Mouse (Mus musculus) CD4-positive, CD25-positive, alpha-beta regulatory T cell, adult 2 months (primary cell): ENCODE results near the gene Nolc1.
A peak's percentile ranks its signal among the peaks of the same experiment; 100 is the strongest.

Experiments used
- DNase-seq: peaks from one replicate; pipeline ENCODE4 v3.0.0-alpha.2; 2012; ENCODE audit warnings: low read depth, low spot score

The Nolc1 gene

DNA sequence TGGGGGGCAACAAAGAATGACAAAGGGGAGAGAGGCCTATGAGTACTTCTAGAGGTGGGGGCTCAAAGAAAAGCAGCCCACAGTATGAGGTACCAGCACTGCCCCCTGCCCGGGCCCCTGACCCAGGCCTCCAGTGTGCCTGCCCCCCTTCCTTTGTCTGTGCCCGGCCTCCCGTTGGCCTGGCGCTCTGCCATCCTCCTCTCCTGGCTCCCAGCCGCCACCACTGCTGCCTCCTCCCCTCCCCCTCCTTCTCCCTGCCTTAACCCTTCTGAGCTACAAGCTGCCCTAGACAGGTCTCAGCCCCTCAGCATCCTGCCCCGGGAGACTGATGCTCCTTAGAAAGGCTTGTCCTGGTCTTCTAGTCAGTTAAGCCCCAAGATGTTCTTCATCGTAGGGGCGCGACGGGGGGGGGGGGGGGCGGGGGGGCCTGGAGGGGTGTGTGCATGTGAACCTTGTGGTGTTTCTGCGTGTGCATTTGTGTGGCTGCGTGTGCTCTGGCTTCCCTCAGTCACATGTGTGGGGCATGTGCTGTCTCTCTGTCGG is 33.7 kb upstream of the Nolc1 start:
- DNase-seq = peak; percentile 59

DNA sequence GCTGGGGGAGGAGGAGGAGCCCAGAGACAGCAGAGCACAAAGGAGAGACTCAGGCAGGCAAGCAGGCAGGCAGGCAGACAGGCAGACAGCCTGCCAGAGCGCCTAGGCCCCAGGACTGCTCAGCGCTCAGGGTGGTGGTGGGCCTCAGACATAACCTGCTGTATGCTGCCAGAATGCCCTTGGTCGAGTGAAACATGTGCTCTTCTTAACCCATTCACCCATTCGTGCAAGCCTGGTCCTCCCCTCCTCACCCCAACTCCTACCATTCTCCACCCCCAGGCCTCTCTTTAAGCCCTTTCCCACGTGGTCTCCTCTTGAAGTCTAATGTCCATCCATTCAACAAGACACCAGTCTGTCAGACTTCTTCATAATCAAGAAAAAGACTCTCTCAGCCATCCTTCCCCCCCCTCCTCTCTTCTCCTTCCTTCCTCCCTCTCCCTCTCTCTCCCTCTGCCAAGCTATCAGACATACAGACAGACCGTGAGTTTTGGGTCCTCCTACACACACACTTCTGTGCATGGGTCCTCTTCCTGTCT is 33.1 kb upstream of the Nolc1 start:
- DNase-seq = peak; percentile 74

DNA sequence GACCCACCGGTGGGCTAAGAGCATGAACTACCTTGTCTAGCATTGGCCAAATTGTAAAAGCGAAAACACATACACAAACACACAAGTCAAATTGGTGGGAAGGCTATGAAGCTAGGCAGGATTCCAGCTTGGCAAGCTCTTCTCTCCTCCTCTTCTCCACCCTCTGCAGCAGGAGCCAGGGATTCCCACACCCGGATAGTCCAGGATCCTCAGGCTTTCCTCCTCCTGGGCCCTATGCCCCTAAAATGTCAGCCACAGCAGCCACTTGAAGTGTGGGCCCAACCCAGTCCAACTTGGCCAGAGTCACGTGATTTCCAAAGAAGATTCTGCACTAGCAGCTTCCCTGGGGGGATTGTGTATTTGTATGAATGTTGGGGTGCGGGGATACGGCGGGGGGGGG is 32.3 kb upstream of the Nolc1 start:
- no peak for DNase-seq

DNA sequence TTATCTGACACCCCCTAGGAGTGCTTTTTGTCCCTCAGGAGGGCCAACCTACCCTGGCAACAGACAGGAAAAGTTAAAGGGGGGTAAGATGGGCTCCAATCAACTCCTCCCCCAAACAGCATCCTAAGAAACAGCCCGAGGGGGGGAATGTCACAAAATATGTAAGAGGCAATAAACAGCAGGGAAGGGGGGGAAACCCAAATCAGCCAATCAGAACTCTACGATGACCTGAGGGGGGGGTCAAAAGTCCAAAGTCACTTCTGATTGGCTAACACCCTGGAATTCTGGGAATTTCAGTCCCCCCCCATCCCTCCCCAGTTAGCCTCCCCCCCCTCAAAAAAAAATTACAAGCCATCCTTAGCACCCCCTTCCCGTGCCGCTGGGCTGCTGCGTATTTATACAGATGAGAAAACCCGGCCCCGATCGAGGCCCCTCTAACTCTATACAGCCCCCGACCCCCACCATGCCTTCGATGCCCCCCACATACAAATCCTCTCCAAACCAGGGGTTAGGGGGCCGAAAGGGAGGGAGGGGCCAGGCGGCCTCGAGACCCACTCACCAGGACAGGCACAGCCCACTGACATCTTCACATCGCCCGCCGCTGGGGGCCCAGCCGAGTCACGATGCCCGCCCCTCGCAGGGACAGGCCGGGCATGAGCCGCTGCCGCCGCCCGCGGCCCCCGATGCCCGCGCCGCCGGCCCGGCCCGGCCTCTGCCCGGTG is 31.2 kb upstream of the Nolc1 start, which contains the start of gene Pprc1:
Pprc1 (plus strand) TSS at position 616 of the 722 bp plus-strand sequence.
- DNase-seq = peak; percentile 41

DNA sequence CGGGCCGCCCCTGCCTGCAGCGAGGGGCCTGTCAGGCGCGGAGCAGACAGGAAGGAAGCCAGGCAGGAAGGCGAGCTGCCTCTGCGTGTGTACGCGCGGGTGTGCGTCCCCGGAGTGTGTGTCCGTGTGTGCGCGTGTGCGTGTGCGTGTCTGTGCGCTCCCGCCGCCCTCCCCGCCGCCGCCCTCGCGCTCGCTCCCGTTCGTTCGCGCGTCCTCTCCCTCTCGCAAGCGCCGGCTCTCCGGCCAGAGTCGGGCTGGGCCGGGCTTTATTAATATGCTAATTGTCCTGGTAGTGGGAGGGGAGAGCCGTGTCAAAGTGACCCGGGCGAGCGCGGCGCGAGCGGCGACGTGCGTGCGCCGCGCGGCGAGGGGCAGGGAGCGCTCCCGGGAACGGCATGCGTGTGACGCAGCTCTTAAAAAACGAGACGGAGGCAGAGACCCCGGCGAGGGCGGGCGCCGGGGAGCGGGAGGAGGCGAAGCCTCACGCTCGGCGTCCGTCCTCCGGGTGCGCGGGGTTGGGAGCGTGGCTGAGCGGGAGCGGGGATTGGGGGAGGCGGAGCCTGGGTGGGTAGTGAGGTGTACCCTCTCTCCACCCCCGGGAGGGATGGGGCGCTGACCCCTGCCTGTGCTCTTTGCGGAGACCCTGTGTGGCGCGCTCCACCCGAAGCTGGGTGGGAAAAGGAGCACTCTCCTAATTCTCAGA is 30.5 kb upstream of the Nolc1 start, which contains the start of gene Ldb1:
Ldb1 (minus strand) TSS at position 222 of the 703 bp plus-strand sequence.
- peak; percentile 88 for DNase-seq

DNA sequence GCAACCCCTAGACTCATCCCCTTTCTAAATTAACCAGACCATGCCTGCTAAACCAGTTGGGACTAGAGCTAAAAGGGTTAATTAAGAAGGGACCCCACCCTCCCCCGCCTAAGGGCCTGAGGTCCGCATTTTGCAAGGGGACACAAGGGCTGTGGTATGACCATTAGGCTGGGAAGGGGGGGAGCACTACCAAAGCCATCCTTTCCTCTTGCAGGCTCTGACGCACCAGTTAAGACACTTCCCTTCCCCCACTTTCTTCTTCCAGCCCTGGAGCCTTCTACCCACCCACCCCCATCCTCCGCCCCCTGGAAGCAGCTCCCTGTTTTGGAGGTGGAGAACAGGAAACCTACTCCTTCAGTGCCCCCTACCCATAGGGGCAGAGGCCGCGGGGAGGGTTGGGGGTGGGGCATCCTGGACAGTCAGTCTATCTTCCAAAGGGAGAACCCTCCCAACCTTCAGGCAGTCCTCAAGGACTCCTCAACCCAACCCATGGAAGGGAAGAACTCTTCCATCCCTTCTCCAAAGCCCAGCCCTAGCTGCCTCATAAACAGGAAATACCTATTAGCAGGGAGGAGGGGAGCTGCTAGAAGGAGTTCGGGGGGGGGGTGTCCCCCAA is 29.9 kb upstream of the Nolc1 start:
- DNase-seq = peak; percentile 51

DNA sequence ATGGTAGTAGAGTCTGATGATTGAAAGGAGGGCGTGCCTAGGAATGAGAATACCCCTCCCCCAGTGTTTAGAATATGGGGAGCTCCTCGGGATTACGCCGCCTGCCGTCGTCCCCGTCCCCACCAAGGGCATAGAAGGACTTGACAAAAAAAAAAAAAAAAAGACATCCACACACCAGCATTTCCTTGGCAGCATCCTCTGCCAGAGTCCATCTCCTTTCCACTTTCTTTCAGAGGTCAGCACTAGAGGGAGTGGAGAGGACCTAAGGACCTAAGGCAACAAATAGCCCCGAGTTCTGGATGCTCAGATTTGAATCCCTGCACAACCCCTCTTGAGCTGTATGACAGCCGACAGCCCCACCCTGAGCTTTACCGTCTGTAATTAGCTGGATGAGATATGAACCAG is 29.0 kb upstream of the Nolc1 start:
- no peak for DNase-seq

DNA sequence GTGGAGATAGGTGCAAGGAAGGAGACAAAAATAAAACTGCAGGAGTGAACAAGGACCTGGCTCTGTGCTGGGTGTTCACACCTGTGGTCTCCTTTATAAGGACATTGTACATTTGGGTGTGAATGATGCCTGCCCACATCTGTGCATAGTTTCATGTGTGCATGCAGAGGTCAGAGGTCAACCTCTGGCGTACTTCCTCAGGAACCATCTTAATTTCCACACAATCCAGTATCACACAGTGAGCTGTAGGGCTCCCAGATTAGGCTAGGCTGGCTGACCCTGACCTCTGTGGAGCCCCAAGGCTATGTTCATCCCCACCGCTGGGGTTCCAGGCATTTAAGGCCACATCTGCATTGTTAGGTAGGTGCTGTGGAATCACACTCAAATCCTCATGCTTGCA is 28.2 kb upstream of the Nolc1 start:
- DNase-seq = no peak

DNA sequence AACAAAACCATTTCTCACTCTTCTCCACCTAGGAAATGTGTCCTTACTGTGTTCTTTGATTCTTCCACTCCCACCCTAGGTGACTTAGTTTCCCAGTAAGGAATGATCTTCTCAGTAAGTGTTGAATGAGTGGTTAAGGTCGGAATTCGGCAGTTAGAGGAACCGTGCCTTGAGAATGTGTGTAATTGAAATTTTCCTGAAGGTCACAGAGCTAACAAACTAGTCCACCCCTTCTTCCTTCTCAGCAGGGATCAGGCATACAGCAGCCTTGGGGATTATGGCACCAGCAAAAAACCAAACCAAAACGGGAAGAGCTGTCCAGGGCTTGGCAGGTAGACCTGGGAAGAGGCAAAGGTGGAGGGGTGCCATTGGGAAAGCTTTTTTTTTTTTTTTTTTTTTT is 26.5 kb upstream of the Nolc1 start:
- no peak for DNase-seq

DNA sequence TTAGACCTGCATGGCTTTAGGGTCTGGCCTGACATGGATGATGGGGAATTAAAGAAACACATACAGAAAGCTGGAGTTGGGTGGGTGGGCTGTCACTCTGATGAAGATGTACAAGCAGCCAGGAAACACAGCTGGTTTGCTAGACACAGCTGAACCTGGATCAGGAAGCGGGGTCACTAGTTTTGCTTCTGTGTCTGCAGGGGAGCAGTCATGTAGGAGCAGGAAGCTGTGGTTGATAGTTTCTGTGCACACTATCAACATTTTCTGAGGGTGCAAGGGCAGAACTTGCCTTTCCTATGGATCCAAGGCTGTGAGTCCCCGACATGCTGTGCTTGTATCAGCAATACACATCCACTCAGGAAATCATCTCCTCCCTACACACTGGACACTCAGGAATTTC is 25.2 kb upstream of the Nolc1 start:
- DNase-seq = peak; percentile 47

DNA sequence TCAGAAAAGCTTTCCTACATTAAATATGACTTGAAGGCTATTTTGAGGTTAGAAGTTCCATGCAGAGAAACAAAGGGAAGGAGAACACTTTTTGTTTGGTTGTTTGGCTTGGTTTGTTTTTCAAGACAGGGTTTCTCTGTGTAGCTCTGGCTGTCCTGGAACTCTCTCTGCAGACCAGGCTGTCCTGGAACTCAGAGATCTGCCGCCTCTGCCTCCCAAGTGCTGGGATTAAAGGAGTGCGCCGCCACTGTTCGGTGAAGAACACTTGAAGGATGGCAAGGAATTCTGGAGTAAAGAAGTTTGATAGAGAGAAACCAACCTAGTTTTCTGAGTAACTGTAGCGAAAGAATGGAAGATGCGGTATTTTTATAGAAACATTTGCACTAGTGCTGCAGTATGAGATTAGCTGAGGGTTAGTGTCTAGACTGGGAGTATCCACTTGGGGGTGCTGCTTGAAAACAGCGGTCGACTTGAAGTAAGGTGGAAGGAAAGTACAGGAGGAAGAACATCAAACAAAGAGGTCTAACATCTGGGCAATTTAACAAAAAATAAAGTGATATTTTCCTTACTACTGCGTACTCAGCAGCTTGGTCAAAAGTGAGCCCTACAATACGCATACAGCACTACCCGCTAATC is 19.8 kb upstream of the Nolc1 start:
- no peak for DNase-seq

DNA sequence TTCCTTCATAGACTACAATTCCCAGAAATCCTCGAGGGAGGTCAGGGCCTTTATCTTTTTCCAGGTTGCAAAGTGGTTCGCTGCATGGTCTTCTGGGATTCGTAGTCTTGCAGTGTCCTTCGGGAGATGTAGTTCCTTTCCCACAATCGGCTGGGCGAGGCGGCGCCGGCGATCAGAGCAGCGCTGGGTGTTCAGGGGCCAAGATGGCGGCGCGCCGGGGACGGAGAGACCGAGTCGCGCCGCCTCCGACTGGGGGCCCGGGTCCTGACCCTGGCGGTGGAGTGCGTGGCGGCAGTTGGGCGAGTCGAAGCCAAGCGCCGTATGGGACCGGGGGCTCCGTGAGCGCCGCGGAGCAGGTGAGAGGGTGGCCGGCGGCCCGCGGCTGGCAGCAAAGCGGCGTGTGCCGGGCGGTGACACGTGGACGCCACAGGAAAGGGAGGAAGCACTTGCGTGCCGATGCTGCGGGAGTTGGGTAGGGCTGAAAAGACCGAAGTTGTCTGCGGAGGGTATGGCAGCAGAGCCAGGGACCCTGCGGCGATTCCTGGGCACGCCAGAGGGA is 19.2 kb upstream of the Nolc1 start:
- peak; percentile 95 for DNase-seq

DNA sequence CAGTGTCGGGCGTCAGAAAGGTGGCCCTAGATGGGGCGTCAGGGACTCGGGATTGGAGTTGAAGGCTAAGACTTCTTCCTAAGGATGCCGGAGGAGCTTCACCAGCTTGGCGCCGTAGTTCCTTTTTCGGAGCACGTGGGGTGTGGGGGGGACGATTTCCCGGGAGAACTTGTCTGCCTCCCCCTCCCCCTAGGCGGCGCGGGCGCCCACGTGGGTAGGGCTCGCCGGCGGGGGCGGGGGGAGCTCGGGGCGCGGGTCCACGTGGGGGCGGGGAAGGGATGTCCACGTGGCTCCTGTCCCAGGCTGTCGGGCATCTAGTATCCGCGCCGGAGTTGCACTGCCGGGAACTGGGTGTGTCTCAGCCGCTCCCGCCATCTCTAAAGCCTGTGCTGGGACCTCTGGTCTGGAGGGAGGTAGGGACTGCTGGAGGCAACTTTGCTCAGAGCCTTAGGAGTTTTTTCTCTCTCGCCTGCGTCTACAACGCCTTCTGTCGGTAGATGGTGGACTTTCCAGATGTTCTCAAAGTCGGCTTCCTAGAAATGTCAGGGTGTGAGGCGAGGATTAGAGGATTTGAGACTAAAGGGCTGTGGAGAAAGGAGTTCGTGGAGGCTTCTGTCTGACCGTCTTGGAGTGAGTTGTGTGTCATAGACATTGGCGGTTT is 18.6 kb upstream of the Nolc1 start:
- DNase-seq = peak; percentile 72

DNA sequence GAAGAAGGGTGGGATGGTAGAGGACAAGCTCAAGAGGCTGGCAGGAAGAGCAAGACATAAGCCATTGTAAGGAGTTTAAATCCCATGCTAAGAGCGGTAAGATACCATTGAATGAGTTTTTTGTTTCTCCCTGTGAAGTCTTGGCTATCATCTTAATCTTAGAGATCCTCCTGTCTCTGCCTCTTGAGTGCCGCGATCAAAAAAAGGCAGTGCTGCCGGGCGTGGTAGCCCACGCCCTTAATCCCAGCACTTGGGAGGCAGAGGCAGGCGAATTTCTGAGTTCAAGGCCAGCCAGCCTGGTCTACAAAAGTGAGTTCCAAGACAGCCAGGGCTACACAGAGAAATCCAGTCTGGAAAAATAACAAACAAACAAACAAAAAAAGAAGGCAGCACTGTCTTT is 17.2 kb upstream of the Nolc1 start:
- no peak for DNase-seq

DNA sequence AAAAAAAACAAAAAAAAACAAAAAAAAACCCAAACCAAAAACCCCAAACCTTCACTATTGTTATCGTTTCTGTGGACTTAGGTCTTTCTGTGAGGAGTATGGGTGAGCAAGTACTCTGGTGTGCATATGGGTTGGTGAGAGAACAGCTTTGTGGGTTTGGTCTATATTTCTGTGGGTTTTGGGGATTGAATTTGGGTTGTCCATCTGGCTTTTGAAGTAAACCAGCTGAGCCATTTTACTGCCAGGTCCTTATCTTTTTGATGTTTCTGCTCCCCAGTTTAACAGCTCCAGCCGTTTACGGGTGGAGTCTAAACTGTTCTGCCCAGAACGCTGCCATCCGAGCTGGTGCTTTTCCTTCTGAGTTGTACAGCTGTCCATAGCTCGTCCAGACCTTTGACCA is 14.8 kb upstream of the Nolc1 start:
- no peak for DNase-seq

DNA sequence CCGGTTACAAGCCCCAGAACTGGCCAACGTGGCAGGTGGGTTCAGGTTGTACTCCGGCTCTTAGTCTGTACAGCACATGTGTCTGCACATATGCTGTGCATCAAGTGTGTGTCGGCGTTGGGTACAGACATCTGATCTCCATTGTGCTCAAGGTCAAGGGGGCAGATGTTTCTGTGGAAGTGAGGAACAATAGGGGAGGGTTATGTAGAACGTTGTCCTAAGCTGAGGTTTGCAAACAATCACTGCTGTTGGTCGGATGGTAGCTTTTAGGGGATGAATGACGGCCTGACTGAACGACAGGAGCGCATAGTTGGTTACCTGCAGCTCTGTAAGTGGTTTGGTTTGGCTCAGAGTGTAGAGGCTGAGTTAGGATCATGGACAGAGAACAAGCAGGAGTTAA is 7.6 kb upstream of the Nolc1 start:
- no peak for DNase-seq

DNA sequence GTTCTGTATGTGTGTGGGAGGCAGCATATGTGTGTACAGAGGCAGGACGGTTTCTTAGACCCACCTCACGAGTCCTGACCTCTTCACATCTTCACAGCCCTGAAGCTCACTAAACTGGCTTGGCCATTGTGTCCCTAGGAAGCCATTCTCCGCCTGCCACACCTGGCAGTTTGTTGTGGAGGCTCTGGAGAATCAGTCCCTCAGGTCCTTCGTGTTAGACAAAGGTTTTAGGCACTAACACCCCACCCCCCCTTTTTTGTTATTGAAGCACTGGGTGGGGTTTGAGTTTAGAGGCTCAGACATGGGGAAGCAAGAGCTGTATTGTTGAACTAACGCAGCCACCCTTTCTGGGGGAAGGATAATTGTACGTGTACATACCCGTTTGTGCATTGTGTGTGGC is 2.4 kb upstream of the Nolc1 start:
- DNase-seq = no peak

DNA sequence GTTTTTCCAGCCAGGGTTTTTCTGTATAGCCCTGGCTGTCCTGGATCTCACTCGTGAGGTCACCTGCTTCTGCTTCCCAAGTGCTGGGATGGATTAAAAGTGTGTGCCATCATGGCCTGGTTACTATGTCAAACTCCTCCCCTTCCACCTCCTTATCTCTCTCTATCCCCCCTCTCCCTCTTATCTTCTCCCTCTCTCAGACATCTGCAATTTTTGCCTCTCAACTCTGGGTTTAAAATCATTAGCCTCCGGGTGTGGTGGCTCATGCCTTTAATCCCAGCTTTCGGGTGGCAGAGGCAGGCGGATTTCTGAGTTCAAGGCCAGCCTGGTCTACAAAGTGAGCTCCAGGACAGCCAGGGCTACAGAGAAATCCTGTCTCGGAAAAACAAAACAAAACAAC is 1.4 kb upstream of the Nolc1 start:
- DNase-seq = no peak

DNA sequence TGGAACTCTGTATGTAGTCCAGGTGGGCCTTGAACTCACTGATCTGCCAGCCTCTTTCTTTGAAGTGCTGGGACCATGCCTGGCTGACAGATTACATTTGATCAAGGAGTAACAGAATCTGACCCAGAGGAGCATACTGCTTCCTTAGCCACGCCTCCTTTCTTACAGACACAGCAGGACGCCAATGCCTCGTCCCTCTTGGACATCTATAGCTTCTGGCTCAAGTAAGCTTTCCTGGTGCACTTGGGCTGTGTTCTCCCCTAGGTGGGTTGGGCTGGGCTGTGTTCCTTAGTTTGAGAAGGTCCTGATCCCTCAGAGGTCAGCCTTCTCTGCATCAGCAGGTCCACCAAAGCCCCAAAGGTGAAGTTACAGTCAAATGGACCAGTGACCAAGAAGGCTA is 2.9 kb downstream of the Nolc1 start:
- no peak for DNase-seq

DNA sequence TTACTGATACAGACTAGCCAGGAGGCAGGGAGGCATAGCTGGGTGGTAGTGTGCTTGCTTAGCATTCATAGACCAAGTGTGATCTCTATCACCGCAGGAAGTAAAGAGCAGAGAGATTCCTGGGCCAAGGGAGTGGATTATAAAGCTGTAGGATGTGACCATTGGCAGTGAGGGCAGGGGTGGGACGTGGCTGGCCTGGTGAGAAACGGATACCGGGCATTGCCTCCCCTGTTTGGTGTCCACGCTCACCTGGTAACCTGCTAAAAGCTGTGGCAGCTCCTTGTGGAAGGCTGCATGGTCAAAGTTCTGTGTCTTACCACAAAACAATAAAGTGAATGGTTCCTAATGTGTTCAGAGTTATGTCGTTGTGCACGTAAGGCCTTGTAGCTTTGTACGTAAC is 9.5 kb downstream of the Nolc1 start:
- no peak for DNase-seq

DNA sequence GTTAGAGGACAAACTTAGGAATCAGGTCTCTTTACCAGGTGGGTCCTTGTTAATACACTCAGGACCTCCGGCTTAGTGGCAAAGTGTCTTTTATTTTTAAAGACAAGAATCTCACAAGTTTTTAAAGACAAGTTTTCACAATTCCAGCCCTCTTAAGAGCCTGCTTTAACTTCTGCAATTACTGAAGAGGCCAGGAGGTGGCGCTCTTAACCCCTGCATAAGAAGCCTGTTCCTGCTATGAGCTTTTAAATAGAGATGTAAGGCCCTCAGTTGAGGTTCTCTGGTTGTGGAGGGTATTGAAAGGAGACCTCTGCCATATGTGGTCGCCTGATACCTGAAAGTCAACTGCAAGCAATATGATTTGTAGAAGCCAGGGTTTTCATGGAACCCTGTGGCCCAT is 10.7 kb downstream of the Nolc1 start:
- DNase-seq = peak; percentile 86
